Mouse (Mus musculus): ENCODE measurements around the gene Ncoa3.

Ncoa3 gene

DNA sequence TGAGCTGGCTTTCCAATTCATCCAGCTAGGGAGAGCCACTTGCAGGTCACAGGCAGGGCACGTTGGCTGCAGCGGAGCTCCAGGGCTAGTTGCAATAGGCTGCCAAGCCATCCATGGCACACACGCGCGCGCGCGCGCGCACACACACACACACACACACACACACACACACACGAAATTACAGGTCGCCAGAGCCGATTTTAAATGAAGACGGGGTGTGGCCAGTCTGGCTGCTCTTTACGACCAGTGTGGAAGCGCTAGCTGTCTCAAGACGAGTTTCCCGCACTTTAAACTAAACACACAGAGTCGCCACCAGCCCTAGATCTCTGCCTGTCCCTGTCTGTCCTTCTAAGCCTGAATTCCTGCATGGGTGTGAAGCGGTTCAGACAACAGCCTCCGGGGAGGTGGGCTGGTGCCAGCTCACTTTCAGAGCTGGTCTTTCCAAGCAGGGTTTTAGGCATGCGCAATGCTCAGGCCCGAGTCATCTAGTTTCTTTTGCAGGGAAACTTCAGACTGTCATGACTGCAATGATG is 5.4 kb upstream of the Ncoa3 start:
- TF ChIP-seq GATA4 (IDR thresholded peaks at IDR 0.05; ENCODE audit: insufficient replicate concordance, low read length) = no peak

GRCm38 (mm10) chr2:165993173-165993900 is 901 bp downstream of the Ncoa3 start:
- TF ChIP-seq GATA4 (IDR thresholded peaks at IDR 0.05; ENCODE audit: insufficient replicate concordance, low read length) = no peak

GRCm38 (mm10) chr2:165994341-165994740 is 1.9 kb downstream of the Ncoa3 start:
- no peak for TF ChIP-seq GATA4 (IDR thresholded peaks at IDR 0.05; ENCODE audit: insufficient replicate concordance, low read length)

GRCm38 (mm10) chr2:165995711-165996110 is 3.3 kb downstream of the Ncoa3 start:
- TF ChIP-seq GATA4 (IDR thresholded peaks at IDR 0.05; ENCODE audit: insufficient replicate concordance, low read length) = no peak

DNA sequence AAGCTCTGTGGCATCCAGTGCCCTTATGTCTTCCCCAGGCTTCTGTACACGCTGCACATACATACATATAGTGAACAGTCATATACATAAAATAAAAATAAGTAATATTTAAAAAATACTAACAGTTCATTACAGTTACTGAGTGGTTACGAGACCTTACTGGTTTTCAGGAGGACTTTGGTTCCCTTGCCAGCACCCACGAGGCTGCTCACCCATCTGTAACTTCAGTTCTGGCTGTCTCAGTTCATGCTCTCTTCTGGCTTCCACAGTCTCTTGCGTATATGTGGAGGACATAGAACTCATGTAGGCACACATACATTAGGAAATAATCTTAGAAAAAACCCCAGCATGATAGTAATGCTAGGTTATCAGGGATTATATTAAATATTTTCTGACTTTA is 3.7 kb downstream of the Ncoa3 start:
- TF ChIP-seq GATA4 (IDR thresholded peaks at IDR 0.05; ENCODE audit: insufficient replicate concordance, low read length) = no peak

GRCm38 (mm10) chr2:165997256-165997967 is 5.0 kb downstream of the Ncoa3 start:
- no peak for TF ChIP-seq GATA4 (IDR thresholded peaks at IDR 0.05; ENCODE audit: insufficient replicate concordance, low read length)

DNA sequence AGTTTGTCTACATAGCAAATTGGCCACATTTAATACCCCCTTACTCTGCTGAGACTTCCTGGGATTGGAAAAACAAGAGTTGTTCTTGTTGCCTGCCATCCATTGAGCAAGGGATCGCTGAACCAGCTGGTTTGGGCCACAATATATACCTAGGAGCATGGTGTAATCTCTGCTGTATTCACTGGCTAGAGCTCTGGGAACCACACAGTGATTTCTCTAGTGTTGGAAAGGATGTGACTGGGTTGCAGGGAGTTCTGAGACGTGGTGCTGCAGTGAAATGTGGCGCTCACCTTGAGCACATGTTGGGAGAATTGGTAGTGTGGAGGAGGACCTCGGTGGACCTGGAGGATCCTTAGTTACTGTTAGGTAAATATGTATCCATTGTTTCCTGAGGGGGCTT is 6.5 kb downstream of the Ncoa3 start:
- TF ChIP-seq GATA4 (IDR thresholded peaks at IDR 0.05; ENCODE audit: insufficient replicate concordance, low read length) = no peak

- TF ChIP-seq GATA4 (IDR thresholded peaks at IDR 0.05; ENCODE audit: insufficient replicate concordance, low read length) = no peak
These were observed 7.4 kb downstream of the Ncoa3 start for GRCm38 (mm10) chr2:165999790-166000189.

DNA sequence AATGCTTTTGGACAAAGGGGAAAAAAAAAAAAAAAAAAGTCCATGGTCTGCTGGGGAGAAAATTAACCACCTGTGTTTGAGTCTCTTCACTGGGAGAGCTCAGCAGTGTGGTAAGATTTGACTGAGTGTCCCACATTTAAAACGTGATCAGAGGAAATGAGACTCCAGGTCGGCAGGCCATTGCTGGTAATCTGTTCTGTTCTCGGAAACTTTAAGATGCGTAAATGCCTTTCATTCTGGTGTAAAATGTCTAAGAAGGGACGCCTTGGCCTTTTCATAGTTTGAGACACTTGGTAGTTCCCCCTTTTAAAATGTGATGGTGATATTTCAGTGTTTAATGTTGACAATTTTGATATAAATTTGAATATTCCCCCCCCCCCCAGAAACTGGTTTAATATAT is 7.8 kb downstream of the Ncoa3 start:
- TF ChIP-seq GATA4 (IDR thresholded peaks at IDR 0.05; ENCODE audit: insufficient replicate concordance, low read length) = no peak

DNA sequence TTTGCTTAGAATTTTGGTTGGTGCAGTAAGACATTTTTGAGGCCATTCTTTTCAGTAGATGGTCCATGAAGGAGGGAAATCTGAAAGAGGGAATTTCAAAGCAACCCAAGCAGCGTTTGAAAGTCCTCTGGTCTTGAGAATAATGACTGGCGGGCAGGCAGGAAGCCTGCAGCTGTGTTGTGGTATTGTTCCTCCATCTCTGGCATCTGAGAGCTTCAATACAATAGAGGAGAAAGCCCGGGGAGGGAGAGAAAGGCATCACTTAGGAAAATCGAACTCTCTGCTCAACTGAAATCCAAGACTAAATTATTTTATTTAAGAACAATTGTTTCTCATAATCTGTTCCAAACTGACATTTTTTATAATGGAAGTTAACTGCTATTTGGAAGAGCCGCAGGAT is 8.3 kb downstream of the Ncoa3 start:
- TF ChIP-seq GATA4 (IDR thresholded peaks at IDR 0.05; ENCODE audit: insufficient replicate concordance, low read length) = no peak

DNA sequence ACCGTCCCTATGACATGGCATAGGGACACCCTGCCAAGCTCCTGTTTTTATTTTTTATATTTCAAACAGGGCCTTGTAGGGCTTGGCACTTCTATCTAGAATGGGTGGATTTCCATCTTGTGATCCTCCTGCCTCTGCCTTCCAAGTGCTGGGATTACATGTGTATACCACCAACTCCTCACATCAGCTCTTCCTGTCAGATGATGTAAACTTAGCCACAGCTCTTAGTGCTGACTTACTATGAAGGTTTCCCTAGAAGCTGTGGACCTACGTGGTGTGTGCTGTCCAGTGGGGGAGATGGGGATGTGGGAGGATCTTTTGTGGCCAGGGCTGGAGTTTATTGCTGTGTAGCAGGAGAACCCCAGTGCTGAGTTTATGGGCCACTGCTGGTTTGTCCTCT is 8.9 kb downstream of the Ncoa3 start:
- TF ChIP-seq GATA4 (IDR thresholded peaks at IDR 0.05; ENCODE audit: insufficient replicate concordance, low read length) = no peak

DNA sequence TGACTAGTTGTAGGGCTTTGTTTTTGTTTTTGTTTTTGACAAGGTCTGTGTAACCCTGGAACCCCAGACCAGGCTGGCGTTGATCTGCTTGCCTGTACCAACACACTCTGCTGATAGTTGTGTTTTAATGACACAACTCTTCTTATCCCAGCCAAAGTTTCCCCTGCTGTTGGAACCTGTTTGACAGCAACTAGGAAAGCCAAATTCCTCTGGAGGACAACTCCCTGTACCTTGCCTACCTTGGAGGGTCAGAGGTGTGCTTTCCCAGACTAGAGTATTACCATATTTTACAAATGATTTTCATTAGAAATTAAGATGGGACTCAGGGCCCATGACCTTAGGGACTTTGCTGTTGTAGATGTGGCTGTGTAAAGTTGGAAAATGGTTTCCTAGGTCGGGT is 9.3 kb downstream of the Ncoa3 start:
- TF ChIP-seq GATA4 (IDR thresholded peaks at IDR 0.05; ENCODE audit: insufficient replicate concordance, low read length) = no peak

- TF ChIP-seq GATA4 (IDR thresholded peaks at IDR 0.05; ENCODE audit: insufficient replicate concordance, low read length) = no peak
These were observed 10.0 kb downstream of the Ncoa3 start for GRCm38 (mm10) chr2:166002429-166002828.

GRCm38 (mm10) chr2:166003004-166003403 is 10.6 kb downstream of the Ncoa3 start:
- no peak for TF ChIP-seq GATA4 (IDR thresholded peaks at IDR 0.05; ENCODE audit: insufficient replicate concordance, low read length)

DNA sequence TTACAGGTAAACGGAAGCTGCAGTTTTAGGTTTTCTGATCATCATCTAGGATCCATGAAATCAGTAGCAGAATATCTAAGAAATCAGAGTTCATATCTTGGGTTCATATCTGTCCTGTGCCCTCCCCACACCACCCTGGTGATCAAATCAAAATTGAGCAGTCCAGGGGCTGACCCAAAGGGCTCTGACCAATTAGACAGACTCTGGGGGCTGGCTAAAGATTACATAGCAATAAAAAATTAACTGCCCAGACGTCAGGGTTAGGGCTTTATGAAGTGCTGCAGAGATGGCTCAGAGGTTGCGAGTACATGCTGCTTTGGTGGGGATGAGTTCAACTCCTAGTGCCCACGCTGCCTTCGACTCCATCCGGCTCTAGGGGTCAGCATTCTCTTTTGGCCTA is 14.6 kb downstream of the Ncoa3 start:
- 0 out of 2 replicates have a peak, but pooled peaks have one; percentile 31 for TF ChIP-seq GATA4 (IDR thresholded peaks at IDR 0.05; ENCODE audit: insufficient replicate concordance, low read length)
